In genomic region chr6:31927181-31927580, GRCm38 (mm10) we compare ENCODE assay signal across 11 mouse cellular contexts.
DNase-seq lines count a peak whose midpoint lies in the region; ATAC-seq lines count a peak whose summit lies in the region.
"Had no signal": no experiment of that assay in that cellular context is flagged by ENCODE, and none has a peak within 500 bp of the region (broad histone marks: within the 10 kb centered on the region; RNA-seq: fewer than 3 reads in every experiment).

No protein-coding gene starts in this region.

- no peaks in the 10 kb centered on the region for H3K36me3 ChIP-seq in kidney, embryonic 15.5 days
- no peaks in the 10 kb centered on the region for H3K36me3 ChIP-seq in forebrain, embryonic 15.5 days
- H3K36me3 ChIP-seq: limb, embryonic 12.5 days had no signal

- H3K4me2 ChIP-seq in kidney, embryonic 15.5 days: no peak overlapping the region
- no peak overlapping the region for H3K4me2 ChIP-seq in forebrain, embryonic 15.5 days (replicated peaks)
- H3K4me2 ChIP-seq: limb, embryonic 12.5 days had no signal

- H3K4me1 ChIP-seq in kidney, embryonic 15.5 days: no peaks in the 10 kb centered on the region
- peaks cover 16% of the 10 kb centered on the region for H3K4me1 ChIP-seq in forebrain, embryonic 15.5 days
- H3K4me1 ChIP-seq: limb, embryonic 12.5 days; megakaryocyte, embryonic 14.5 days had no signal

- WGBS in kidney, embryonic 15.5 days: 51% methylated on average over 3 of the region's 3 CpGs
- WGBS in forebrain, embryonic 15.5 days: 70% methylated on average over 3 of the region's 3 CpGs

- no peak for DNase-seq in cerebellum, postnatal 4 days (ENCODE audit: low spot score in 2 of 2)
- peak; percentile 13 for DNase-seq in urinary bladder, postnatal 25 days (ENCODE audit: low spot score)
- DNase-seq in urinary bladder, postnatal 4 days (ENCODE audit: low spot score in 2 of 2): no peak
- DNase-seq in gastrocnemius, postnatal 10 days: peak; percentile 42
- DNase-seq: kidney, adult 9 months had no signal

- H3K9ac ChIP-seq in kidney, embryonic 15.5 days: no peak overlapping the region
- no peak overlapping the region for H3K9ac ChIP-seq in forebrain, embryonic 15.5 days (replicated peaks)
- H3K9ac ChIP-seq: limb, embryonic 12.5 days had no signal

- H3K9me3 ChIP-seq in kidney, embryonic 15.5 days (replicated peaks): no peaks in the 10 kb centered on the region
- no peaks in the 10 kb centered on the region for H3K9me3 ChIP-seq in forebrain, embryonic 15.5 days
- H3K9me3 ChIP-seq: limb, embryonic 12.5 days; megakaryocyte, embryonic 14.5 days had no signal

- no peak overlapping the region for H3K27ac ChIP-seq in kidney, embryonic 15.5 days
- no peak overlapping the region for H3K27ac ChIP-seq in forebrain, embryonic 15.5 days (replicated peaks)
- H3K27ac ChIP-seq: limb, embryonic 12.5 days had no signal

- H3K4me3 ChIP-seq in kidney, embryonic 15.5 days (replicated peaks): no peak overlapping the region
- no peak overlapping the region for H3K4me3 ChIP-seq in forebrain, embryonic 15.5 days
- H3K4me3 ChIP-seq: limb, embryonic 12.5 days; megakaryocyte, embryonic 14.5 days had no signal

- ATAC-seq in cerebellum, adult (ENCODE audit: insufficient number of reproducible peaks, low FRiP score, low TSS enrichment): peak; percentile 71; the same call in 1 of the 2 replicates
- ATAC-seq in kidney, embryonic 15.5 days (replicated peaks; ENCODE audit: low FRiP score): no peak
- no peak for ATAC-seq in CD4-positive, CD25-positive, alpha-beta regulatory T cell, adult 4 months
- ATAC-seq in forebrain, embryonic 15.5 days (replicated peaks): no peak

- no peaks in the 10 kb centered on the region for H3K27me3 ChIP-seq in kidney, embryonic 15.5 days
- no peaks in the 10 kb centered on the region for H3K27me3 ChIP-seq in forebrain, embryonic 15.5 days
- H3K27me3 ChIP-seq: limb, embryonic 12.5 days; megakaryocyte, embryonic 14.5 days had no signal

Comparison
In these comparisons a context has a peak if more than half of its experiments do, and no peak if none do; other contexts are left out.
1. DNase-seq: peak in urinary bladder, postnatal 25 days (single experiment) and gastrocnemius, postnatal 10 days (single experiment); none in cerebellum, postnatal 4 days (0 of 2) and urinary bladder, postnatal 4 days (0 of 2).